Mouse (Mus musculus) liver, postnatal 0 days (tissue): ENCODE measurements at regions not wholly inside any gene's neighbourhood (a gene's known extent, or its start where the extent isn't known, plus 50 kb on each side); places are given as distances from the start of the nearest gene placed in this dataset.

ENCODE experiments used
- ATAC-seq: fragments of 200-750 bp; cut with Nextera tagmentation; 2 replicates; pipeline ENCODE4 v1.8.0; 2017; ENCODE audit warnings: mild to moderate bottlenecking, moderate library complexity
- DNase-seq: peaks from one replicate; pipeline ENCODE4 v3.0.0-alpha.2; 2016
- H3K27ac ChIP-seq: fragments of 300-500 bp; sonication (generic); 2 replicates; pipeline ENCODE4 v1.5.1; 2014; ENCODE audit warnings: antibody characterized with exemption, moderate library complexity, mild to moderate bottlenecking, low read depth
- H3K27me3 ChIP-seq: fragments of 300-500 bp; sonication (generic); 2 replicates; pipeline ENCODE4 v1.6.1; 2014; ENCODE audit warnings: low read length, control low read depth, mixed read lengths; ENCODE audit not compliant: insufficient read depth
- H3K36me3 ChIP-seq: fragments of 300-500 bp; sonication (generic); replicated peaks from 2 replicates; pipeline ENCODE4 v1.6.1; 2014; ENCODE audit warnings: mild to moderate bottlenecking, control low read depth, low read length, moderate library complexity, mixed read lengths; ENCODE audit not compliant: insufficient read depth
- H3K4me1 ChIP-seq: fragments of 300-500 bp; sonication (generic); 2 replicates; pipeline ENCODE4 v1.6.1; 2014; ENCODE audit warnings: antibody characterized with exemption, mild to moderate bottlenecking, control low read depth; ENCODE audit not compliant: insufficient read depth
- H3K4me2 ChIP-seq: fragments of 300-500 bp; sonication (generic); 2 replicates; pipeline ENCODE4 v1.6.1; 2014; ENCODE audit warnings: low read depth, mild to moderate bottlenecking, low read length, moderate library complexity, mixed read lengths
- H3K4me3 ChIP-seq: fragments of 300-500 bp; sonication (generic); 2 replicates; pipeline ENCODE4 v1.5.1; 2014; ENCODE audit warnings: low read depth, low read length
- H3K9ac ChIP-seq: fragments of 300-500 bp; sonication (generic); replicated peaks from 2 replicates; pipeline ENCODE4 v1.6.1; 2014; ENCODE audit warnings: mild to moderate bottlenecking, moderate library complexity
- H3K9me3 ChIP-seq: fragments of 300-500 bp; sonication (generic); 2 replicates; pipeline ENCODE4 v1.6.1; 2016; ENCODE audit warnings: mild to moderate bottlenecking, control low read depth, low read length, mixed read lengths
- CTCF ChIP-seq: sonication (generic); IDR thresholded peaks from 2 replicates; pipeline ENCODE4 v1.5.1; 2016; ENCODE audit warnings: antibody characterized with exemption, low read depth
- EP300 ChIP-seq: IDR thresholded peaks from 2 replicates; pipeline ENCODE4 v1.6.1; 2016; ENCODE audit warnings: antibody characterized with exemption, low read depth, mild to moderate bottlenecking
- WGBS: fragments of 180-500 bp; shearing (Covaris S2); extraction: QIAGEN DNeasy Blood & Tissue Kit; methylation state at CpG from one replicate; pipeline ENCODE4 v1.1.7; 2014; ENCODE audit not compliant: insufficient replicate concordance; 5-methylcytosine and 5-hydroxymethylcytosine counted together

DNA sequence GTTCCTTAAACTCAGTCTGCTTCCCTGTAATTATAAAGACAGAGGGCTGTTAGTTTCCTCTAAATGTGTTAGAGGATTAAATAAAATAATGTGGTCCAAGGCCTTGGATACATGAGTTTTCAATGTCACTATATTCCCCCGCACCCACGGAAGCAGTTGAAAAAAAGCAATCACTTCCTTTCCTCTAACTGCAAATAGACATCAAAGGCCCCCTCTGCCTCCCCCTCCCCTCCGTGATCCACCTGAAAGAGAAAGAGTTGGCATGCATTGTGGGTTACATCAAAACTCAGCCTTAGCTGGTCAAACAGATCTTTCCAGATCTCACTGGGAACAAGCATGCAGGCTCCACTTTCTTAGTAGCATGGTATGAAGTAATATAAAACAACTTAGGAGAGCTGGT lies 479.2 kb downstream of the Tns1 start:
- DNase-seq (no peak), ATAC-seq (no peak)
- Histone ChIP-seq H3K9me3 (no peaks in the 10 kb centered on the region), H3K9ac (no peak overlapping the region), H3K36me3 (no peaks in the 10 kb centered on the region), H3K27ac (no peak overlapping the region), H3K4me2 (no peak overlapping the region), H3K4me3 (no peak overlapping the region), H3K27me3 (no peaks in the 10 kb centered on the region), H3K4me1 (no peaks in the 10 kb centered on the region)
- WGBS = 71% methylated on average over 3 of the region's 3 CpGs
- TF ChIP-seq EP300 (no peak), CTCF (no peak)

- H3K4me2 ChIP-seq = no peak overlapping the region
- no peaks in the 10 kb centered on the region for H3K27me3 ChIP-seq
- no peaks in the 10 kb centered on the region for H3K9me3 ChIP-seq
- TF ChIP-seq EP300 (no peak), CTCF (no peak)
- ATAC-seq (no peak), DNase-seq (no peak)
- H3K9ac ChIP-seq = no peak overlapping the region
- no peaks in the 10 kb centered on the region for H3K4me1 ChIP-seq
- WGBS = 66% methylated on average over 5 of the region's 5 CpGs
- no peaks in the 10 kb centered on the region for H3K36me3 ChIP-seq
- H3K27ac ChIP-seq = no peak overlapping the region
- no peak overlapping the region for H3K4me3 ChIP-seq
Measured at GRCm38 (mm10) chr1:73644394-73644793, 479.9 kb downstream of the Tns1 start.

GRCm38 (mm10) chr1:73643431-73643830 lies 480.8 kb downstream of the Tns1 start:
- no peak for ATAC-seq

DNA sequence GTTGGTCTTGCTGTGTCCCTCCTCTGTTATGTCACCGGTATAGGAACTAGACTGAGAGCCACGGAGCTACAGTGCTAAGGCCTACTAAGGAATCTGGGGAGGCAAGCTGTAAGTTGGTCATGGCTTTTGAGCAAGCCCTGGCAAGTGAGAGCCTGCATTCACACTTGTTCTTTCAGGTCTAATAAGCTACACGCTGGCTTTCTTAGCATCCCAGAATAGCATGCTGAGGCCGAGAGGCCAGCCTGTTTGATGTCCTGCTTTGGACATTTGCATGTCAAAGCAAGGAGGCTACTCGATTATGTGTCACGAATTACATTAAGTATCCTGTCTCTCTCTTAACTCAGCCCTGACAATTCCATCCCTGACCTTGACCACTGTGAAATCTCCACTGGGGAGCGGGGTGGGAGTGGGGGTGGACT lies 481.5 kb downstream of the Tns1 start:
- Histone ChIP-seq H3K4me1 (no peaks in the 10 kb centered on the region), H3K27ac (no peak overlapping the region), H3K9me3 (no peaks in the 10 kb centered on the region), H3K36me3 (no peaks in the 10 kb centered on the region), H3K4me2 (no peak overlapping the region), H3K9ac (no peak overlapping the region), H3K27me3 (no peaks in the 10 kb centered on the region), H3K4me3 (no peak overlapping the region)
- WGBS = 47% methylated on average over 7 of the region's 7 CpGs
- no peak for TF ChIP-seq CTCF
- TF ChIP-seq EP300 = no peak
- DNase-seq = no peak
- ATAC-seq = no peak

More at GRCm38 (mm10) chr1:73643431-73643830, 480.8 kb downstream of the Tns1 start:
- WGBS = 63% methylated on average over 5 of the region's 5 CpGs
- Histone ChIP-seq H3K4me3 (no peak overlapping the region), H3K4me1 (no peaks in the 10 kb centered on the region), H3K9ac (no peak overlapping the region), H3K9me3 (no peaks in the 10 kb centered on the region), H3K27me3 (no peaks in the 10 kb centered on the region), H3K27ac (no peak overlapping the region), H3K36me3 (no peaks in the 10 kb centered on the region), H3K4me2 (no peak overlapping the region)
- TF ChIP-seq EP300 = no peak
- TF ChIP-seq CTCF = no peak
- no peak for DNase-seq

DNA sequence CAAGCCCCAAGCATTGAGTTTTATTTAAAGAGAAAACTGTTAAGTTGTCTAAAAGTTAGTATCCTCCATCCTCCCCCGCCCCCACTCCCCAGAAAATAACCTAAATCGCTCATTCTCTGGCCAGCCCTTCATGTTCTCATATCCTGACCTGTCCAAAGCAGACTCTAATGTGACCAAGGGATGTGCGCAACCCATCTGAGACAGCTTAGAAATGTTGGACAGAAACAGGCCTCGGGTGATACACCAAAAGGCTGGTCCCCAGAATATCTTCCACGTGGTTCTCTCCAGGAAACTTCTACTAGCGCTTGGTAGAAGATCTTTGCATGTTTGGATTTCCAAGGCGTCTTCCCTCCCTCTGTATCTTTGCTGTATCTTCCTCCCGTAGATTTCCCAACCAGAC lies 482.8 kb downstream of the Tns1 start:
- Histone ChIP-seq H3K27me3 (no peaks in the 10 kb centered on the region), H3K4me2 (no peak overlapping the region), H3K9me3 (no peaks in the 10 kb centered on the region), H3K36me3 (no peaks in the 10 kb centered on the region), H3K9ac (no peak overlapping the region), H3K27ac (no peak overlapping the region), H3K4me1 (no peaks in the 10 kb centered on the region), H3K4me3 (no peak overlapping the region)
- TF ChIP-seq CTCF (no peak), EP300 (no peak)
- no peak for DNase-seq
- ATAC-seq = no peak
- WGBS = 75% methylated on average over 8 of the region's 8 CpGs

DNA sequence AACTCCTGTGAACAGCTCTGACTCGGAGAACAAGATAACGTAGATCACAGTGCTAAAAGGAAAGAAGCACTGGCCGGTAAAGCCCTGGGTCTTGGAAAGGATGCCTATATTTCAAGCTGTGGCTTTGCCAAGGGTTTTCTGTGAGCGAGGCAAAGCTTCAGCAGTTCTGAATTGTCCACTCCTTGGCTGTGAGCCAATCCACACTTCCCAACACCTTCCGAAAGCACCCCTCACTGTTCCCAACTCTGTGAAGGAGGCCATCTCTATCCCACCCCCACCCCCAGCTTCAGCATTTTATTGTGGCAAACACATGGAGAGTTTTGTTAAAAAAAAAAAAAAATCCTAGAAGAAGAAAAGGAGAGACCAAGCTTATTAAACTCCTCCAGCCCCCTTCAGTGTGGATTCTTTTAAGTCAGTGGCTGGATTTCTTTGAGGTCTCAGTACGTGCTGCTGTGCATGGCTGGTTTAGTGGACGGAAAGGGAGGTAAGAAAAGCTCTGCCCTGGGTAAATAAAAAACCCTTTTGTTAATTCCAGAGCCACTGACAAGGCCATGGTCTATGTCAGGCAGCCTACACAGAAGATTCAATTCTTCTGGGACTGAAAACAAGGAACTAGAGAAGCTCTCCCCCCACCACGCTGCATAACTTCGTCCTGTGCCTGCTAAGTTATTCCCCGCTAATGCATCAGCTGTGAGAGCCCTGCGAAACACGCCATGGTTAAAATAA lies 483.4 kb downstream of the Tns1 start:
- Histone ChIP-seq H3K27ac (no peak overlapping the region), H3K4me1 (no peaks in the 10 kb centered on the region), H3K9ac (no peak overlapping the region), H3K4me2 (no peak overlapping the region), H3K36me3 (no peaks in the 10 kb centered on the region), H3K9me3 (no peaks in the 10 kb centered on the region), H3K4me3 (no peak overlapping the region), H3K27me3 (no peaks in the 10 kb centered on the region)
- ATAC-seq = no peak
- 69% methylated on average over 12 of the region's 12 CpGs for WGBS
- no peak for DNase-seq
- no peak for TF ChIP-seq EP300
- TF ChIP-seq CTCF = no peak
